Mouse (Mus musculus) spleen, embryonic (tissue): Measurements from ENCODE around the gene Ptprq.

ENCODE experiments used
- CTCF ChIA-PET: fragments of 350-600 bp; sonication (Branson Sonifier 250); formaldehyde crosslinking; loops from one replicate; lab custom pipeline; 2022; lab: Charles Lee

The Ptprq gene

DNA sequence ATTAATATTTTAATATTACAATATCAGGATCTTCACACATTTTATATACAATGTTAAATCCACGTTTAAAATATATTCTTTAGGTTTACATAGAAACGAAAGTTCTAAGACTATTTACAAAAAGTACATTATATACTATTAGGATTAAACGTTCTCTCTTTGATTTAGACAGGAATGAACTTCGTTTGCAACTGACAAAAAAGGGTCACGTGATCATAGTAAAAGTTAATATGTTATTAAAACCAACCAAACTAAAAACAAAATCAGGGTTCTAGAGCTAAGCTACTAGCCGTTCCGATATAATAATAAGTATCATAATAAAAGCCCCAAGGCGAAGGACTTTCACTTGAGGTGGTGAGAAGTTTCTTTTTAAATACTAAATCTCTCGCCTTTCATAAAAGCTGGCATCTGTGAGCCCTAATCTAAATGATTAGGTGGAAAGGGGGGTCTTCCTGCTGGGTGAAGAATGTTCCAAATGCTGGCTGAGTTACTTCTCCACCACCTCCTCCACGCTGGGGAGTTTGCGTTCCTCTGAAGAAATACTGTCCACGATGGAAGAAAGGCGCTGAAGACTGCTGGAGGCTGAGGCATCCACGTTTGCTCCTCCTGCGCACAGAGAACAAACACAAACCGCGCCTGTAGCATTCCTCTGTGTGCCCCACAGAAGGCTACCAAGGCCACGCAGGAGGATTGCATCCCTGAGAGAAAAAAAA, 226.8 kb downstream of the Ptprq start:
- CTCF ChIA-PET: no interaction called here

GRCm38 (mm10) chr10:107488654-107489315, 231.1 kb downstream of the Ptprq start:
- CTCF ChIA-PET: no interaction called here

DNA sequence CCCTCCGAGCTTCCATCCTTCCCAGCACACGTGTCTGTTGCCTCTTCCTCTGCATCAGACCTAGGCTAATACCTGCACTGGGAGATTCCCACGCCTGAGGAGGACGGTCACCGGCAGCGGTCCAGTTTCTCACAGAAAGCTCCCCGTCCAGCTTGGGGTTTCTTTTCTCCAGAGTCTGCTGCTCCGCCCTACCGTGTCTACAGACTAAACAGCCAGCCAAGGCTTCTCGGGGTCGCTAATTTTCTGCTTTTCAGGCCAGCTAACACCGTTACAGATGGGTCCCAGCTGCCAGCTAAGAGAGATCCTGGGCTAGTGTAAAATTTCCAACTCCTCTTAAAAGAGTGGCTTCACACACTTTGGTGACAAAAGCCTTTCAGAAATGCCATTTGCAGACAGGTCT, 233.1 kb downstream of the Ptprq start:
- CTCF ChIA-PET: interaction anchor here (0.6 kb wide), 1 partner anchor 87 kb away, joined by 4 read pairs; no protein-coding TSS in a partner anchor

GRCm38 (mm10) chr10:107485870-107486269, 234.0 kb downstream of the Ptprq start, which contains the start of gene Myf5:
Gene Myf5 (minus strand): TSS chr10:107486134.
- CTCF ChIA-PET: no interaction called here

DNA sequence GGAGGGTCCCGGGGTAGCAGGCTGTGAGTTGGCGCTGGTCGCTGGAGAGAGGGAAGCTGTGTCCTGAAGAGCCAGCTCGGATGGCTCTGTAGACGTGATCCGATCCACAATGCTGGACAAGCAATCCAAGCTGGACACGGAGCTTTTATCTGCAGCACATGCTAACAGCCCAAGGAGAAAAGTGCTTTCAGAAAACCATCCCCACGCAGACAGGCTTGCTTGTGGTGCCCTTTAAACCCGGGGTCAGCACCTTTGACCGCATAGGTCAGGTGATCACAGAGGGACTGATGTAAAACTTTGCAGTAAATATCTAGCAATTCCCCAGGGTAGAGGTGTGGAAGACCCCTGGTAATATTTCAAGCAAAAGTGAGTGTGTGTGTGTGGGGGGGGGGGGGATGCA, 235.8 kb downstream of the Ptprq start:
- CTCF ChIA-PET: no interaction called here

DNA sequence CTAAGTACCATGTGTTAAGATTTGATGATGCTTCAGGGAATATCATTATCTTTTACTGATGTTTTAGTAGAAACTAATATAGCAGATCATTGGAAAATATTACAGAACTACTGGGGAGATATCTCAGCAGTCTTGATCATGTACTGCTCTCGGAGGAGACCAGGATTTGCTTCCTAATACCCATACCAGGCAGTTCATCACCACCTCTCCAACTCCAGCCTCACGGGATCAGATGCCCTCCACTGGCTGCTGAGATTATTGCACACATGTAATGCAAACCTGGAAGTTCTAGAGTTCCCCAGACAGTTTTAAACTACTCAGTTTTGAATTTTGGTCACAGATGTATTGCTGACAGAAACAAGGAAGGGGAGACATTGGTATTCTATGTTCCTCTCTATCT, 246.4 kb downstream of the Ptprq start:
- CTCF ChIA-PET: no interaction called here

GRCm38 (mm10) chr10:107471712-107472111, 248.1 kb downstream of the Ptprq start:
- CTCF ChIA-PET: no interaction called here

GRCm38 (mm10) chr10:107467819-107468218, 252.0 kb downstream of the Ptprq start:
- CTCF ChIA-PET: no interaction called here
